Mouse (Mus musculus) frontal cortex, adult (tissue): ENCODE results near the gene C2cd5.
"Not testable (repeated sequence)": the region's sequence is repeated elsewhere in the genome, so short reads cannot be mapped to it uniquely, and the experiment has no call there.

Source experiments
- ATAC-seq: cut with Nextera tagmentation; 2 replicates; pipeline ENCODE4 v1.9.2; 2017; ENCODE audit warnings: mild to moderate bottlenecking, moderate library complexity, mixed read lengths; ENCODE audit not compliant: low TSS enrichment

The C2cd5 gene

GRCm38 (mm10) chr6:143020146-143020545 is 79.8 kb downstream of the C2cd5 start:
- ATAC-seq = no peak

GRCm38 (mm10) chr6:143012513-143013215 is 87.3 kb downstream of the C2cd5 start:
- ATAC-seq = peak; percentile 77

GRCm38 (mm10) chr6:143008865-143009264 is 91.1 kb downstream of the C2cd5 start:
- no peak for ATAC-seq

GRCm38 (mm10) chr6:143005209-143005608 is 94.7 kb downstream of the C2cd5 start:
- ATAC-seq = not testable (repeated sequence)

- ATAC-seq = no peak
These were observed 95.1 kb downstream of the C2cd5 start for GRCm38 (mm10) chr6:143004801-143005200.

- ATAC-seq = no peak
These were observed 101.5 kb downstream of the C2cd5 start for GRCm38 (mm10) chr6:142998221-142998999.

GRCm38 (mm10) chr6:142996887-142997286 is 103.1 kb downstream of the C2cd5 start:
- no peak for ATAC-seq

- ATAC-seq = no peak
These were observed 104.4 kb downstream of the C2cd5 start for GRCm38 (mm10) chr6:142995567-142995966.

- ATAC-seq = no peak
These were observed 105.1 kb downstream of the C2cd5 start for GRCm38 (mm10) chr6:142994821-142995220.

- ATAC-seq = no peak
These were observed 105.9 kb downstream of the C2cd5 start for GRCm38 (mm10) chr6:142993705-142994698.

GRCm38 (mm10) chr6:142992971-142993370 is 107.0 kb downstream of the C2cd5 start:
- ATAC-seq = no peak

GRCm38 (mm10) chr6:142992099-142992498 is 107.8 kb downstream of the C2cd5 start:
- ATAC-seq = no peak

GRCm38 (mm10) chr6:142991391-142992059 is 108.4 kb downstream of the C2cd5 start:
- no peak for ATAC-seq

GRCm38 (mm10) chr6:142990516-142990915 is 109.4 kb downstream of the C2cd5 start:
- ATAC-seq = no peak

GRCm38 (mm10) chr6:142989495-142989894 is 110.4 kb downstream of the C2cd5 start:
- no peak for ATAC-seq

GRCm38 (mm10) chr6:142988753-142989152 is 111.2 kb downstream of the C2cd5 start:
- ATAC-seq = peak; percentile 83

- ATAC-seq = no peak
These were observed 111.7 kb downstream of the C2cd5 start for GRCm38 (mm10) chr6:142988231-142988630.

- ATAC-seq = no peak
These were observed 112.3 kb downstream of the C2cd5 start for GRCm38 (mm10) chr6:142987616-142988015.

- ATAC-seq = not testable (repeated sequence)
These were observed 113.2 kb downstream of the C2cd5 start for GRCm38 (mm10) chr6:142986706-142987105.

- ATAC-seq = not testable (repeated sequence)
These were observed 114.2 kb downstream of the C2cd5 start for GRCm38 (mm10) chr6:142985561-142986238.
